Mouse (Mus musculus) cortical plate, adult 2 months (tissue): ENCODE data around the gene Itpr2.

Experiments
- CTCF ChIP-seq: fragments of 200-500 bp; IDR thresholded peaks from 2 replicates; pipeline ENCODE4 v1.5.1; 2011; ENCODE audit warnings: mild to moderate bottlenecking, control low read depth, low read length; ENCODE audit not compliant: insufficient read depth; ENCODE audit errors: extremely low read depth
- POLR2A ChIP-seq: fragments of 200-500 bp; IDR thresholded peaks from 2 replicates; pipeline ENCODE4 v1.6.1; 2011; ENCODE audit warnings: mild to moderate bottlenecking, low read length, control low read depth; ENCODE audit not compliant: insufficient read depth; ENCODE audit errors: extremely low read depth

- TF ChIP-seq CTCF: no peak
- no peak for TF ChIP-seq POLR2A
These were observed 394.7 kb downstream of the Itpr2 start for GRCm38 (mm10) chr6:146107117-146107832.
